Mouse (Mus musculus) neural tube, embryonic 14.5 days (tissue): ENCODE measurements around the gene Slc26a3. TPM values are rescaled to one million over a fixed set of nuclear protein-coding genes. Genes with fewer than 3 reads are reported as not detected.

ENCODE experiments used
- ATAC-seq: fragments of 200-750 bp; cut with Nextera tagmentation; 2 replicates; pipeline ENCODE4 v1.8.0; 2017; ENCODE audit warnings: low read depth, mild to moderate bottlenecking, moderate TSS enrichment, moderate library complexity
- H3K27ac ChIP-seq: fragments of 300-500 bp; sonication (generic); 2 replicates; pipeline ENCODE4 v1.5.1; 2014; ENCODE audit warnings: low read depth, mild to moderate bottlenecking, control low read depth, low read length, moderate library complexity, mixed read lengths
- H3K27me3 ChIP-seq: fragments of 300-500 bp; sonication (generic); 2 replicates; pipeline ENCODE4 v1.6.1; 2014; ENCODE audit warnings: low read length; ENCODE audit not compliant: control insufficient read depth, insufficient read depth
- H3K36me3 ChIP-seq: fragments of 300-500 bp; sonication (generic); 2 replicates; pipeline ENCODE4 v1.6.1; 2014; ENCODE audit warnings: low read length, mixed read lengths; ENCODE audit not compliant: control insufficient read depth, insufficient read depth
- H3K4me1 ChIP-seq: fragments of 300-500 bp; sonication (generic); 2 replicates; pipeline ENCODE4 v1.6.1; 2014; ENCODE audit warnings: low read length; ENCODE audit not compliant: control insufficient read depth, insufficient read depth
- H3K4me2 ChIP-seq: fragments of 300-500 bp; sonication (generic); 2 replicates; pipeline ENCODE4 v1.6.1; 2014; ENCODE audit warnings: mild to moderate bottlenecking, low read depth, low read length, control low read depth
- H3K4me3 ChIP-seq: fragments of 300-500 bp; sonication (generic); 2 replicates; pipeline ENCODE4 v1.5.1; 2014; ENCODE audit warnings: low read depth, low read length, control low read depth, mixed read lengths
- H3K9ac ChIP-seq: fragments of 300-500 bp; sonication (generic); replicated peaks from 2 replicates; pipeline ENCODE4 v1.6.1; 2014; ENCODE audit warnings: low read depth, mild to moderate bottlenecking, control low read depth, low read length, mixed read lengths
- H3K9me3 ChIP-seq: fragments of 300-500 bp; sonication (generic); 2 replicates; pipeline ENCODE4 v1.6.1; 2016; ENCODE audit warnings: low read length; ENCODE audit not compliant: control insufficient read depth
- WGBS: fragments of 180-500 bp; shearing (Covaris S2); extraction: QIAGEN DNeasy Blood & Tissue Kit; methylation state at CpG from one replicate; pipeline ENCODE4 v1.1.7; 2014; 5-methylcytosine and 5-hydroxymethylcytosine counted together
- polyA plus RNA-seq: library from polyadenylated mRNA; unstranded; fragments of >200 nt; fragmentation: Nextera tagmentation; extraction: Ambion mirVana; gene quantifications from 2 replicates; pipeline ENCODE4 v1.2.1, GENCODE M21; 2014

The Slc26a3 gene
- polyA plus RNA-seq, 1 experiment from 2014 or later, result 0.72 TPM

GRCm38 (mm10) chr12:31499314-31500131 lies 108.9 kb downstream of the Slc26a3 start, which contains the start of gene Cbll1:
Gene Cbll1, minus strand, starts transcription at chr12:31499616.
- H3K36me3 ChIP-seq, result no peaks in the 10 kb centered on the region
- H3K4me3 ChIP-seq, result peak within 1 kb of the TSS; percentile 66
- peak within 1 kb of the TSS; percentile 89 for H3K9ac ChIP-seq
- 0% methylated on average over 68 of the region's 68 CpGs for WGBS
- H3K4me1 ChIP-seq, result peaks cover 15% of the 10 kb centered on the region; the same call in 1 of the 2 replicates
- peak; percentile 98 for ATAC-seq
- peak within 1 kb of the TSS; percentile 88 for H3K4me2 ChIP-seq
- H3K9me3 ChIP-seq, result no peaks in the 10 kb centered on the region
- H3K27me3 ChIP-seq, result no peaks in the 10 kb centered on the region
- H3K27ac ChIP-seq, result peak within 1 kb of the TSS; percentile 96

DNA sequence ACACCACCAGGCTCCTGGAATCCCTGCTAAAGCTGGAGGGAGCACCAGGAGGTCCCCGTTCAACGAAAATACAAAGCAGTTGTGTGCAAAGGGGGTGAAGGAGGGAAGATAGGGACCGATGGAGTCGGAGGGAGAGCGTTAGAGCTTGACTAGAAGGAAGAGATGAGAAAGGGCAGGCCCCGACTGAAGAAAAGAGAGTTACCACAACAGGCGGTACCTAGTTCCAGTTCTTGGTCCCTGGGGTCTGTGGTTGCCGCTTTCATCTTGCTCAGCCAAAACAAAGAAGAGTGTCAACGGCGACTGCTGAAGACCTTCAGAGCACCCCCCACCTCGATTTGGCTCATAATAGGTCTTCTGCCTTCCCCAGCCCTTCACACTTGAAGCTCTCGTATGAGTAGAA lies 109.5 kb downstream of the Slc26a3 start:
- peak overlapping the region; percentile 96 for H3K27ac ChIP-seq
- peaks cover 15% of the 10 kb centered on the region; the same call in 1 of the 2 replicates for H3K4me1 ChIP-seq
- peak overlapping the region; percentile 66 for H3K4me3 ChIP-seq
- H3K4me2 ChIP-seq, result peak overlapping the region; percentile 47
- no peaks in the 10 kb centered on the region for H3K9me3 ChIP-seq
- ATAC-seq, result peak; percentile 9
- no peaks in the 10 kb centered on the region for H3K36me3 ChIP-seq
- H3K27me3 ChIP-seq, result no peaks in the 10 kb centered on the region
- WGBS, result 3% methylated on average over 12 of the region's 12 CpGs
- peak overlapping the region; percentile 89 for H3K9ac ChIP-seq

- no peaks in the 10 kb centered on the region for H3K36me3 ChIP-seq
- H3K27ac ChIP-seq, result no peak overlapping the region
- H3K4me1 ChIP-seq, result peaks cover 15% of the 10 kb centered on the region; the same call in 1 of the 2 replicates
- H3K4me3 ChIP-seq, result no peak overlapping the region
- no peak overlapping the region for H3K9ac ChIP-seq
- no peak overlapping the region for H3K4me2 ChIP-seq
- H3K27me3 ChIP-seq, result no peaks in the 10 kb centered on the region
- 71% methylated on average over 4 of the region's 4 CpGs for WGBS
- ATAC-seq, result no peak
- H3K9me3 ChIP-seq, result no peaks in the 10 kb centered on the region
Measured at GRCm38 (mm10) chr12:31501266-31501665, 110.6 kb downstream of the Slc26a3 start.

GRCm38 (mm10) chr12:31503211-31503610 lies 112.5 kb downstream of the Slc26a3 start:
- Histone ChIP-seq H3K4me3 (no peak overlapping the region), H3K36me3 (no peaks in the 10 kb centered on the region), H3K27me3 (no peaks in the 10 kb centered on the region), H3K9ac (no peak overlapping the region), H3K27ac (no peak overlapping the region), H3K4me1 (peaks cover 9% of the 10 kb centered on the region; the same call in 1 of the 2 replicates), H3K4me2 (no peak overlapping the region), H3K9me3 (no peaks in the 10 kb centered on the region)
- ATAC-seq, result no peak

DNA sequence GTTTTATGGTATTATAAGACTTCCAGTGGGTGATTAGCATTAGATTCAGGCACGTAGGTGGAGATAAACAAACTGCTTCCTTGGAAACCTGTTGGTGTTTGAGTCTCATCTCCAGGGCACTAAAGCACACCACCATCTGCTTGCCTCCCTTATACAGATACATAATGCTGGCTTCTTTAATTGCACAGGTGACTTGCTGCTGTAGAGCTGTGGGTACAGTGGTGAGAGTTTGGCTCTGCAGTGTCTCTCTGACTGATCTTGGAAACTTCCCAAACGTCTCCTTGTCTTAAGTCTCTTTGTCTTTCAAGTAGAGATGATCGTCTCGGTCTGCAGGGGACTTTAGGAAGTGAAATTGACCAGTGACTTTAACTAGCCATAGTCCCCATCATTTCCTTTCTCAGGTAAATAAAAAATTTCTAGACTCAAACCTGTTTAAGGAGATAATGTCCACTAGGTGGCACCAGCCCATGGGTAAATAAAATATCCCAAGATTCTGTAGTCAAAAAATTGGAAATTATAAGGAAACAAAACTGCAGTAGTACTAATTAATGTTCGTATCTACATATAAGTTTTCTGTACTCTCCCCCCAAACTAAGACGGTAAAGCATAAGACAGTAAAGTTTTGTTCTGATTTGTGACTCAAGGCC lies 117.2 kb downstream of the Slc26a3 start:
- no peaks in the 10 kb centered on the region for H3K27me3 ChIP-seq
- no peak for ATAC-seq

DNA sequence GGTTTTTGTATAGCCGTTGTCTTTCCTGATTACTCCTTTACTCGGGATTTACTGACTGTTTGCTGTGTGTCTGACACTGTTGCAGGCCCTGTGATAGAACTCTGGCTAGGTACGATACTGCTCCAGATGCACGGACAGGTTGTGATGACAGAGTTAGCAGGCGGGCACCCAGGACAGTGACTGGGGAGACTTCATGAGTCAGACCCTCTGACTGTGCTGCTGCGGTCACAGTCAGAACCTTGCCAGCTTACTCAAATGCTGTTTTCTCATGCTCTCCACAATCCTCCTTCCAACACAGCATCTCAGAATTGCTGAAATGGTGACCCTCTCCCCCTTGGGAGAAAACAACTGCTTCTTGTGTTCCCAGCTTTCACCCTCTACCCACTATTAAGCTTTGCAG lies 117.8 kb downstream of the Slc26a3 start:
- ATAC-seq, result no peak
- no peak overlapping the region for H3K4me2 ChIP-seq
- H3K9ac ChIP-seq, result no peak overlapping the region
- no peak overlapping the region for H3K27ac ChIP-seq
- no peaks in the 10 kb centered on the region for H3K36me3 ChIP-seq
- H3K4me1 ChIP-seq, result no peaks in the 10 kb centered on the region
- H3K4me3 ChIP-seq, result no peak overlapping the region
- H3K9me3 ChIP-seq, result no peaks in the 10 kb centered on the region
- H3K27me3 ChIP-seq, result no peaks in the 10 kb centered on the region
- WGBS, result 86% methylated on average over 6 of the region's 6 CpGs

More for the DNA sequence above, 117.2 kb downstream of the Slc26a3 start:
- Histone ChIP-seq H3K27ac (no peak overlapping the region), H3K36me3 (no peaks in the 10 kb centered on the region), H3K4me1 (no peaks in the 10 kb centered on the region), H3K4me2 (no peak overlapping the region), H3K9me3 (no peaks in the 10 kb centered on the region), H3K4me3 (no peak overlapping the region), H3K9ac (no peak overlapping the region)
- 49% methylated on average over 6 of the region's 6 CpGs for WGBS

GRCm38 (mm10) chr12:31511218-31511617 lies 120.5 kb downstream of the Slc26a3 start:
- no peaks in the 10 kb centered on the region for H3K4me1 ChIP-seq
- H3K27me3 ChIP-seq, result no peaks in the 10 kb centered on the region
- H3K4me2 ChIP-seq, result no peak overlapping the region
- no peak overlapping the region for H3K9ac ChIP-seq
- no peak overlapping the region for H3K27ac ChIP-seq
- no peaks in the 10 kb centered on the region for H3K36me3 ChIP-seq
- ATAC-seq, result no peak
- 78% methylated on average over 4 of the region's 5 CpGs for WGBS
- H3K4me3 ChIP-seq, result no peak overlapping the region
- H3K9me3 ChIP-seq, result no peaks in the 10 kb centered on the region

- ATAC-seq, result no peak
- no peaks in the 10 kb centered on the region for H3K4me1 ChIP-seq
- H3K4me3 ChIP-seq, result no peak overlapping the region
- no peak overlapping the region for H3K4me2 ChIP-seq
- no peak overlapping the region for H3K9ac ChIP-seq
- H3K9me3 ChIP-seq, result no peaks in the 10 kb centered on the region
- WGBS, result 94% methylated on average over 14 of the region's 14 CpGs
- H3K36me3 ChIP-seq, result no peaks in the 10 kb centered on the region
- no peaks in the 10 kb centered on the region for H3K27me3 ChIP-seq
- H3K27ac ChIP-seq, result no peak overlapping the region
Measured at GRCm38 (mm10) chr12:31512634-31513411, 122.2 kb downstream of the Slc26a3 start.
